Mouse (Mus musculus): ENCODE measurements around the gene Knop1. TPM values are rescaled to one million over a fixed set of nuclear protein-coding genes. Genes with fewer than 3 reads are reported as not detected.
A peak's percentile ranks its signal among the peaks of the same experiment; 100 is the strongest.

Gene Knop1
- total and polyA plus RNA-seq, 2 experiments from 2014 or later: 37.5 to 73.2 TPM

DNA sequence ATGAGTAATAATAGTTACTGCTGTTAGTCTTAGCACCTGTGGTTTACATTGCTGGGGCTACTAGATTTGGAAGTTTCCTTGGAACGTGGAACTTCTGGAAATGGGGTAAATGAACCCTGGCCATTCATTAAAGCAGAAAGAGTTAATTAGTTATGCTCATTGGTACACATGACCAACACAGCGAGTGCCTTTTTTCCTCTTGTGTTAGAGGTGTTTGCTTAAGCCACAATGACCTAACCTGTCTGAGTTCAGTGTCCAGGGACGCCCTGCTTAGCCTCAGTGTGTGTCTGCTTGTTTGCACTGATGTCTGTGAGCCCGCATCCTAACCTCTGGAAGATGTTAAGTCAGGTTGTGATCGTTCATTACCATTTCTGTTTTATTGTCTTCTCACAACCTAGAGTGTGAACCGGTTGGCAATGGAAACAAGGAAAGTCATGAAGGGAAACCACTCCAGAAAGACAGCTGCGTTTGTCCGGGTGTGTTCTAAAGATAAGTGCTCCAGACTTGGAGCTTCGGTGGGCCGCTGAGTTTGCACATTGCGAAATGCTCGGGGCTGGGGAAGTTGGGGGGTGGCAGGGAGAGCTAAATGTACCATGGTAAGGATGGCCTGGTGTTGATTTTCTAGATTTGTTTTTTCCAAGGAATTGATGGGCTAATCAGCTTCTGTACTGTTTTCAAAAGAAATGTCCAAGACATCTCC is 44.5 kb downstream of the Knop1 start:
- WGBS: 90% methylated on average over 12 of the region's 12 CpGs
- TF ChIP-seq CTCF (IDR thresholded peaks at IDR 0.05): no peak
- Histone ChIP-seq H3K4me1 (ENCODE audit: insufficient read depth, low read length) (no peaks in the 10 kb centered on the region), H3K27me3 (ENCODE audit: insufficient read depth, low read length) (no peaks in the 10 kb centered on the region), H3K4me3 (ENCODE audit: low read depth, low read length) (no peak overlapping the region), H3K27ac (ENCODE audit: low read depth, low read length) (no peak overlapping the region), H3K36me3 (ENCODE audit: insufficient read depth, low read length) (peaks cover 26% of the 10 kb centered on the region), H3K9me3 (ENCODE audit: low read length) (no peaks in the 10 kb centered on the region), H3K9ac (replicated peaks; ENCODE audit: low read length, poor library complexity, severe bottlenecking) (no peak overlapping the region), H3K4me2 (ENCODE audit: low read depth, low read length, poor library complexity, severe bottlenecking) (no peak overlapping the region)
- ATAC-seq (ENCODE audit: low FRiP score): no peak
- no peak for DNase-seq (ENCODE audit: low spot score)

DNA sequence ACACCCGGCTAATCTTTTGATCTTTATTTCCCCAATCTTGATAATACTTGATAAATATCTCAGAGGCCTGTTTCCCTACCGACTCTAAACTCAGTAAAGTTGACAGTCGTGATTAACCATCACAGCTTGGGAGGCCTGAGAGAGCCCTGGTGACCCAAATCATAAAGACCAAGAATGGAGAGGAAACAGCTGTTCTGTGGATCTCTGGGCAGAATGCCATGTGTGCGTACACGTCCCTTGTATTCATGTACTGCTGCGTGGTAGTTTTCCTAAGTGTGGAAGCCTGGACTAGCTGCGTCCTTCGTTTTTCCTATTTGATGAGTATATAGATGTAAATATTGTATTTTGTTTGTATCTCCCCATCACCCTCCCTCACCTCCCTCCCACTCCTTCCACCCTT is 48.2 kb downstream of the Knop1 start:
- Histone ChIP-seq H3K4me3 (ENCODE audit: low read depth, low read length) (no peak overlapping the region), H3K4me1 (ENCODE audit: insufficient read depth, low read length) (no peaks in the 10 kb centered on the region), H3K36me3 (ENCODE audit: insufficient read depth, low read length) (peaks cover 20% of the 10 kb centered on the region), H3K4me2 (ENCODE audit: low read depth, low read length, poor library complexity, severe bottlenecking) (no peak overlapping the region), H3K9ac (replicated peaks; ENCODE audit: low read length, poor library complexity, severe bottlenecking) (no peak overlapping the region), H3K9me3 (ENCODE audit: low read length) (no peaks in the 10 kb centered on the region), H3K27me3 (ENCODE audit: insufficient read depth, low read length) (no peaks in the 10 kb centered on the region), H3K27ac (ENCODE audit: low read depth, low read length) (no peak overlapping the region)
- no peak for ATAC-seq (ENCODE audit: low FRiP score)
- WGBS: 79% methylated on average over 8 of the region's 8 CpGs
- TF ChIP-seq CTCF (IDR thresholded peaks at IDR 0.05): no peak
- peak; percentile 22 for DNase-seq (ENCODE audit: low spot score)

DNA sequence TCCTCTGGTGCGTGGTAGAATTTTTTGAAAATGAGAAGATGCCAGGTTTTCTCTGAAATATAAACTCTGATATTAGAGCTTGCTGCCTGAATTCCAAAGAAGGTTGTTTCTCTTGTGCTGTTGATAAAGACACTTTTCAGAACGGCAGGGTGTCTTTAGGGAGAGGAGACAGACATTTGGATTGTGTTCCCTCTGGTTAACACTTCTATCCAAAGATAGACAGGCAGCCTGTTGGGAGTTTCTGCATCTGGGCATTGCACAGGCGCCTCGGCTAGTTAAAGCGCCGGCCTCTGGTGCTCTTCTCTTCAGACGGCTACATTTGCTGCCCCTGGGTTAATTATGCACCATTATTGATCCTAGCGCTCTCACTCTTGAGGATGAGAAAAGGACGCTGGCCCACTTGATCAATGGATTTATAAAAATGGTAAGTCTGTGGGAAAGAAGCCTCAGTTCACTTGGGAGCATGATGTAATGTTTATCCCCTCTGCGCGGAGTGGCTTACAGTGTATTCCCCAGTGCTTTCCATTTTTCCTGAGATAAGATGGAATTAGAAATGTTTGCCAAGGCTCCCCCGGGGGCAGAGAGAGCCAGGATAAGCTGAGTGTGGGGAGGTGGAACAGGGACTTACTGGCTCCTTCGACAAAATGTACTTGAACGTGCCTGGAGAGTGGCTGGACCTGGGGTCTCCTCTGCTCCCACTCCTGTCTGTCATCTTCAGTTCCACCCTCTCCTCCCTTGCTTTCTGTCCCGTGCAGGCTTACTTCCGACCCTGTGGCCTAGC is 49.2 kb downstream of the Knop1 start:
- Histone ChIP-seq H3K4me1 (ENCODE audit: insufficient read depth, low read length) (no peaks in the 10 kb centered on the region), H3K27me3 (ENCODE audit: insufficient read depth, low read length) (no peaks in the 10 kb centered on the region), H3K9ac (replicated peaks; ENCODE audit: low read length, poor library complexity, severe bottlenecking) (no peak overlapping the region), H3K27ac (ENCODE audit: low read depth, low read length) (peak overlapping the region; percentile 43; the same call in 1 of the 2 replicates), H3K4me3 (ENCODE audit: low read depth, low read length) (no peak overlapping the region), H3K9me3 (ENCODE audit: low read length) (no peaks in the 10 kb centered on the region), H3K4me2 (ENCODE audit: low read depth, low read length, poor library complexity, severe bottlenecking) (no peak overlapping the region), H3K36me3 (ENCODE audit: insufficient read depth, low read length) (peaks cover 26% of the 10 kb centered on the region)
- no peak for TF ChIP-seq CTCF (IDR thresholded peaks at IDR 0.05)
- peak; percentile 22 for DNase-seq (ENCODE audit: low spot score)
- 45% methylated on average over 16 of the region's 16 CpGs for WGBS
- no peak for ATAC-seq (ENCODE audit: low FRiP score)

DNA sequence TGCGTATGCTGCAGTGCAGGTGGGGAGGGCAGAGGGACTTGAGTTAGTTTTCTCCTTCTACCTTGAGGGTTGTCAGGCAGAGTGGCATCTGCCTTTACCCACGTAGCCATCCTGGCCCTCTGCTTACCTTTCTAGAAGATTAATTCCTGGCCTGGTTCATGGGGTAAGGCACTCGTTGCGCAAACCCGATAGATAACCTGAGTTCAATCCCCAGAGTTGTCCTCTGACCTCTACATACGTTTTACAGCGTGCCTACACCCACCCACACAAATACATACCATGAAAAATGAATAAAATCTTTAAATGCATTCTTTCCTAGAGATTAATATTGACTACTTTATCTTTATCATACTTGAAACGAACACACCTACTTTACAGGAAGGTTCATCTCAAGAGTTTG is 52.6 kb downstream of the Knop1 start:
- H3K27me3 ChIP-seq (ENCODE audit: insufficient read depth, low read length): no peaks in the 10 kb centered on the region
- DNase-seq (ENCODE audit: low spot score) (no peak), ATAC-seq (ENCODE audit: low FRiP score) (no peak)
- no peak overlapping the region for H3K27ac ChIP-seq (ENCODE audit: low read depth, low read length)
- H3K36me3 ChIP-seq (ENCODE audit: insufficient read depth, low read length): peaks cover 37% of the 10 kb centered on the region
- H3K4me2 ChIP-seq (ENCODE audit: low read depth, low read length, poor library complexity, severe bottlenecking): no peak overlapping the region
- H3K4me1 ChIP-seq (ENCODE audit: insufficient read depth, low read length): no peaks in the 10 kb centered on the region
- 95% methylated on average over 8 of the region's 8 CpGs for WGBS
- no peak for TF ChIP-seq CTCF (IDR thresholded peaks at IDR 0.05)
- no peaks in the 10 kb centered on the region for H3K9me3 ChIP-seq (ENCODE audit: low read length)
- H3K9ac ChIP-seq (replicated peaks; ENCODE audit: low read length, poor library complexity, severe bottlenecking): no peak overlapping the region
- no peak overlapping the region for H3K4me3 ChIP-seq (ENCODE audit: low read depth, low read length)

DNA sequence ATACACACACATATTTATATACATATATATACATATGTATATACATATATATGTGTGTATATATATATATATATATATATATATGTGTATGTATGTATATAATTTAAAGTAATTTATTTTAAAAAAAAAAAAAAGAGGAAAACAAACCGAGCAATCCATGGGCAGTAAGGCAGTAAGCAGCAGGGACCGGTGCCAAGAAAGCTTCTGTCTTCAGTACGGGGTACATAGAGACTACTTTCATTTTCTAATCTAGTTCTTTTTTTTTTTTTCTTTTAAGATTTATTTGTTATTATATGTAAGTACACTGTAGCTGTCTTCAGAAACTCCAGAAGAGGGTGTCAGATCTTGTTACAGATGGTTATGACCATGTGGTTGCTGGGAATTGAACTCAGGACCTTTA is 54.3 kb downstream of the Knop1 start:
- 89% methylated on average over 3 of the region's 3 CpGs for WGBS
- DNase-seq (ENCODE audit: low spot score) (no peak), ATAC-seq (ENCODE audit: low FRiP score) (no peak)

DNA sequence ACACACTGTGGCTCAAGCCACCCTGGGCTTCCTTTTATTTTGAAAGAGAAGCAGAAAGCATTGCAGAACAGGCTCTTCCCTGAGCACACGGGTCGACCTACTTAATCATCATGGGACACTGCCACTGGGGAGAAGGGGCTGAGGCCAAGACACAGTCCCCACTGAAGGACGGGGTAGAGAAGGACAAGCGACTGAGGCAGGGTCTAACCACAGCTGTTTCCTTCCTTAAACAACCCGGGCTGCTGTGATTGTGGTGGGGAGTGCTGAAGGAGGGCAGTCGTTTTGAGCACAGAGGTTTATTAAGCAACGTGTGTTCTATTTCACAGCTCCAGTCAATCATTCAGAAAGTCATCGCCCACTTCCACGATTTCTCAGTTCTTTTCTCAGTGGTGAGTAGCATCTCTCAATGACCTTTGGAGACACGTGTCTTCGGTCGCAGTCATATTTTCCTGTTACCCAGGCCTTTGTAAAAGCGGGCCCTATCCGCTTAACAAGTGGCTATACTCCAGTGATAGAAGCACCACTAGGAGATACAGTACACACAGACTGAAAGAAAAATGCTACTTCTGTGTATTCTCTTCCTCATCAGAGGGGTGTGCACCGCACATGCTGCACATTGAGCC is 55.8 kb downstream of the Knop1 start:
- Histone ChIP-seq H3K4me3 (ENCODE audit: low read depth, low read length) (no peak overlapping the region), H3K27ac (ENCODE audit: low read depth, low read length) (no peak overlapping the region), H3K27me3 (ENCODE audit: insufficient read depth, low read length) (no peaks in the 10 kb centered on the region), H3K36me3 (ENCODE audit: insufficient read depth, low read length) (peaks cover 50% of the 10 kb centered on the region), H3K4me2 (ENCODE audit: low read depth, low read length, poor library complexity, severe bottlenecking) (no peak overlapping the region), H3K4me1 (ENCODE audit: insufficient read depth, low read length) (no peaks in the 10 kb centered on the region), H3K9ac (replicated peaks; ENCODE audit: low read length, poor library complexity, severe bottlenecking) (no peak overlapping the region), H3K9me3 (ENCODE audit: low read length) (no peaks in the 10 kb centered on the region)
- ATAC-seq (ENCODE audit: low FRiP score) (no peak), DNase-seq (ENCODE audit: low spot score) (no peak)
- TF ChIP-seq CTCF (IDR thresholded peaks at IDR 0.05): no peak
- 92% methylated on average over 15 of the region's 15 CpGs for WGBS

More for the DNA sequence above, 54.3 kb downstream of the Knop1 start:
- Histone ChIP-seq H3K36me3 (ENCODE audit: insufficient read depth, low read length) (peaks cover 39% of the 10 kb centered on the region), H3K4me3 (ENCODE audit: low read depth, low read length) (no peak overlapping the region), H3K9me3 (ENCODE audit: low read length) (no peaks in the 10 kb centered on the region), H3K27me3 (ENCODE audit: insufficient read depth, low read length) (no peaks in the 10 kb centered on the region), H3K9ac (replicated peaks; ENCODE audit: low read length, poor library complexity, severe bottlenecking) (no peak overlapping the region), H3K4me2 (ENCODE audit: low read depth, low read length, poor library complexity, severe bottlenecking) (no peak overlapping the region), H3K27ac (ENCODE audit: low read depth, low read length) (no peak overlapping the region), H3K4me1 (ENCODE audit: insufficient read depth, low read length) (no peaks in the 10 kb centered on the region)
- no peak for TF ChIP-seq CTCF (IDR thresholded peaks at IDR 0.05)
